Mouse (Mus musculus): ENCODE measurements around the gene Arcn1. TPM values are rescaled to one million over a fixed set of nuclear protein-coding genes. Genes with fewer than 3 reads are reported as not detected.

The Arcn1 gene
- polyA plus RNA-seq, 1 experiment from 2014 or later: 138 TPM

DNA sequence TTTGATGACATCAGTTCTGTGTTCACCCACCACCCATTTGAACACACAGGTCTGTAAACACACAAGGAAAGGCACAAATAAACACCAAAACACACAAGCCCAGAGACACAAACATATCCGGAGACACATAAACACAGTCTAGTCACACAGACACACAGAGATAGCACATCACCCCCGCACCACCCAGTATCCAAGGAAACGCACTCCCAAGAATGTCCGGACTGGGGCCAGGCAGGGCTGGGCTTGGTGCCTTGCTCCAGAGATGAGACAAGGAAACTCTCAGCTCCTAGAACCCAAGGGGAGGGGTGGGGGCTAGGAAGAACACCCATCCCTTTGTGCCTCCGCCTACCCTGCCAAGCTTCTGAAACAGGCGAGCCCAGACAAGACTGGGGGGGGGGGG lies 43.4 kb downstream of the Arcn1 start:
- Histone ChIP-seq H3K4me1 (ENCODE audit: control insufficient read depth, insufficient read depth, low read length) (peaks cover 46% of the 10 kb centered on the region), H3K4me2 (ENCODE audit: low read length) (no peak overlapping the region), H3K36me3 (ENCODE audit: control insufficient read depth, insufficient read depth, low read length) (no peaks in the 10 kb centered on the region), H3K27me3 (replicated peaks; ENCODE audit: control insufficient read depth, insufficient read depth, low read length) (no peaks in the 10 kb centered on the region), H3K27ac (ENCODE audit: low read depth, low read length) (peak overlapping the region; percentile 70), H3K4me3 (ENCODE audit: low read depth, low read length) (no peak overlapping the region), H3K9ac (ENCODE audit: low read length) (no peak overlapping the region), H3K9me3 (replicated peaks; ENCODE audit: control insufficient read depth, low read length) (no peaks in the 10 kb centered on the region)
- DNase-seq (ENCODE audit: low spot score) (peak; percentile 53), ATAC-seq (no peak)
- WGBS: 58% methylated on average over 6 of the region's 6 CpGs

DNA sequence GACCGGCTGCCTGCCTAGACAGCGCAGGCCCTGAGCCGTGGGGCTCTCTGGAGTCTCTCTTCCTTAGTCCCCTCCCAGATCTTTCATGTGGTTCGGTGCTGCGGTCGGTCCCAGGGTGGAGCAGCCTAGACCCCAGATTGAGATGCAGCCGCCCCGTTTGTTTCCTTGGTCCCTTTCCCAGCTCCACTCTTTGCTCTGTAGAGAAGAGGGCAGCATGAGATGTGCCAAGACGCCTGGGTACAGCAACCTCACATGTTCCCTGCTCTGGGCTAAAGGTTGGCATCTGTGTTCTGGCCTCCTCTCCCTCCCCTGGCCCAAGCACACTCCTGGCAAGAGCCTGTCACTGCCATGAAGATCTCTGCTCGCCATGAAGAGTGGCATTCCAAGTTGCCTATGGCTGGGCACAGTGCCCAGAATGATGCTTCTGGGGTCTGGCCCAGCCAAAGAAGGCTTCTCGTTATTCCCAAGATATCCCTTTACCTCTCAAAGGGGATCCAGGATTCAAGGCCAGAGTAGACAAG lies 44.1 kb downstream of the Arcn1 start:
- Histone ChIP-seq H3K9me3 (replicated peaks; ENCODE audit: control insufficient read depth, low read length) (no peaks in the 10 kb centered on the region), H3K27ac (ENCODE audit: low read depth, low read length) (peak overlapping the region; percentile 70), H3K4me1 (ENCODE audit: control insufficient read depth, insufficient read depth, low read length) (peaks cover 48% of the 10 kb centered on the region), H3K27me3 (replicated peaks; ENCODE audit: control insufficient read depth, insufficient read depth, low read length) (no peaks in the 10 kb centered on the region), H3K4me3 (ENCODE audit: low read depth, low read length) (no peak overlapping the region), H3K36me3 (ENCODE audit: control insufficient read depth, insufficient read depth, low read length) (no peaks in the 10 kb centered on the region), H3K4me2 (ENCODE audit: low read length) (no peak overlapping the region), H3K9ac (ENCODE audit: low read length) (no peak overlapping the region)
- WGBS: 59% methylated on average over 11 of the region's 11 CpGs
- ATAC-seq (no peak), DNase-seq (ENCODE audit: low spot score) (peak; percentile 60)

DNA sequence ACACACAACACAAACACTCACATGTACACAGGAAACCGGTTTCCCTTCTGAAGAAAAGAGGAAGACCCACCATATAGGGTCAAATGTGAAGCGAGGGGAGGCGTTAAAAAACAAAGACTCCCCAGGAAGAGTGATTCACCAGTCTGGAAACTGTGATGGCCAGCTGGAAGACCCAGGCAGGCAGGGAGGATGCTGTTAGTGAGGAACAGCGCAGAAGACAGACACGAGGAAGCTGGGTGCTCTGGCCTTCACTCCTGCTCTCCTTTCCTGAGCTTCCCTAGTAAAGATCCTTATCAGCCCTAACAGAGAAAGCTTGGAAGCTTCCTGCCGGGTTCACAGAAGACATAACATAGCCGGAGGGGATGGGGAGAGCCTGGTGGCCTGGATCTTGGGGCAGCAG lies 44.6 kb downstream of the Arcn1 start:
- peak overlapping the region; percentile 70 for H3K27ac ChIP-seq (ENCODE audit: low read depth, low read length)
- WGBS: 61% methylated on average over 7 of the region's 7 CpGs
- no peak for ATAC-seq

DNA sequence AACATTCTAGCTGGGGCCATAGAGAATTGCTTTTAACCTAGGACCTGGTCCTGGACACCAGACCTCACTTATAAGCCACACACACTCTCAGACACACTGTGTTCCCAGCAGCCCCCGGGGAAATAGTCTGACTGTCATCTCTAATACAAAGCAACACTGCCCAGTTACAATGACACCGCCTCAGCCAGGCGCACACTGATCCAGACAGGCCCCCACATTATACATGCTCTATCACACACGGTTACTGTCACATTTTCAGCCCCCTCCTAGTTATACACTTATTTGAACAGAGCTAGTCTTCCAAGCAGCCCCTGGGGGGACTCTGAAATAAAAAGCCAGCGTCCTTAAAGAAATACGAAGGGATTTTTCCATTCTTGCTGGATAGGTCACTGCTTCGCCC lies 45.1 kb downstream of the Arcn1 start:
- H3K9ac ChIP-seq (ENCODE audit: low read length): no peak overlapping the region
- no peaks in the 10 kb centered on the region for H3K27me3 ChIP-seq (replicated peaks; ENCODE audit: control insufficient read depth, insufficient read depth, low read length)
- peaks cover 4% of the 10 kb centered on the region; the same call in 1 of the 2 replicates for H3K36me3 ChIP-seq (ENCODE audit: control insufficient read depth, insufficient read depth, low read length)
- ATAC-seq (no peak), DNase-seq (ENCODE audit: low spot score) (no peak)
- WGBS: 74% methylated on average over 7 of the region's 7 CpGs
- H3K4me2 ChIP-seq (ENCODE audit: low read length): no peak overlapping the region
- H3K4me3 ChIP-seq (ENCODE audit: low read depth, low read length): no peak overlapping the region
- no peaks in the 10 kb centered on the region for H3K9me3 ChIP-seq (replicated peaks; ENCODE audit: control insufficient read depth, low read length)
- peaks cover 52% of the 10 kb centered on the region for H3K4me1 ChIP-seq (ENCODE audit: control insufficient read depth, insufficient read depth, low read length)
- no peak overlapping the region; the same call in 1 of the 2 replicates for H3K27ac ChIP-seq (ENCODE audit: low read depth, low read length)

More for the DNA sequence above, 44.6 kb downstream of the Arcn1 start:
- H3K27me3 ChIP-seq (replicated peaks; ENCODE audit: control insufficient read depth, insufficient read depth, low read length): no peaks in the 10 kb centered on the region
- H3K9ac ChIP-seq (ENCODE audit: low read length): no peak overlapping the region
- H3K4me3 ChIP-seq (ENCODE audit: low read depth, low read length): no peak overlapping the region
- H3K4me1 ChIP-seq (ENCODE audit: control insufficient read depth, insufficient read depth, low read length): peaks cover 51% of the 10 kb centered on the region
- H3K36me3 ChIP-seq (ENCODE audit: control insufficient read depth, insufficient read depth, low read length): 0 out of 2 replicates have a peak, but pooled peaks cover 2% of the 10 kb centered on the region
- DNase-seq (ENCODE audit: low spot score): no peak
- H3K4me2 ChIP-seq (ENCODE audit: low read length): no peak overlapping the region
- no peaks in the 10 kb centered on the region for H3K9me3 ChIP-seq (replicated peaks; ENCODE audit: control insufficient read depth, low read length)

DNA sequence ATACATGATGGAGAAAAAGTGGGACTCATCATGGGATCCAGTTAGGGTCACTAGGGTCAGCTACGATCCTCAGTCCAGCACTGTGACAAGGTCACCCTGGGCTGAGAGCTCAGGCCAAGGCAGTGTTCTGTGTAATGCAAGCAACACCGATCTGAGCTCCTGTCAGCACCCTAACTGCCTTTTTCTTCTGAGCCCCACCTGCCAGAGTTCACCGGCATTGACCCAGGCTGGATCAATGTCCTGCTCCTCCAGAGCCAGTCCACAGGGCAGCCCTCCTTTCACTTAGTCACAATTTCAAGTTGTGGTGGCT lies 45.8 kb downstream of the Arcn1 start:
- Histone ChIP-seq H3K27ac (ENCODE audit: low read depth, low read length) (no peak overlapping the region), H3K27me3 (replicated peaks; ENCODE audit: control insufficient read depth, insufficient read depth, low read length) (no peaks in the 10 kb centered on the region), H3K4me2 (ENCODE audit: low read length) (peak overlapping the region; percentile 72), H3K9me3 (replicated peaks; ENCODE audit: control insufficient read depth, low read length) (no peaks in the 10 kb centered on the region), H3K36me3 (ENCODE audit: control insufficient read depth, insufficient read depth, low read length) (peaks cover 8% of the 10 kb centered on the region; the same call in 1 of the 2 replicates), H3K9ac (ENCODE audit: low read length) (no peak overlapping the region), H3K4me3 (ENCODE audit: low read depth, low read length) (no peak overlapping the region), H3K4me1 (ENCODE audit: control insufficient read depth, insufficient read depth, low read length) (peaks cover 47% of the 10 kb centered on the region)
- WGBS: 91% methylated on average over 3 of the region's 3 CpGs
- ATAC-seq (no peak), DNase-seq (ENCODE audit: low spot score) (no peak)

DNA sequence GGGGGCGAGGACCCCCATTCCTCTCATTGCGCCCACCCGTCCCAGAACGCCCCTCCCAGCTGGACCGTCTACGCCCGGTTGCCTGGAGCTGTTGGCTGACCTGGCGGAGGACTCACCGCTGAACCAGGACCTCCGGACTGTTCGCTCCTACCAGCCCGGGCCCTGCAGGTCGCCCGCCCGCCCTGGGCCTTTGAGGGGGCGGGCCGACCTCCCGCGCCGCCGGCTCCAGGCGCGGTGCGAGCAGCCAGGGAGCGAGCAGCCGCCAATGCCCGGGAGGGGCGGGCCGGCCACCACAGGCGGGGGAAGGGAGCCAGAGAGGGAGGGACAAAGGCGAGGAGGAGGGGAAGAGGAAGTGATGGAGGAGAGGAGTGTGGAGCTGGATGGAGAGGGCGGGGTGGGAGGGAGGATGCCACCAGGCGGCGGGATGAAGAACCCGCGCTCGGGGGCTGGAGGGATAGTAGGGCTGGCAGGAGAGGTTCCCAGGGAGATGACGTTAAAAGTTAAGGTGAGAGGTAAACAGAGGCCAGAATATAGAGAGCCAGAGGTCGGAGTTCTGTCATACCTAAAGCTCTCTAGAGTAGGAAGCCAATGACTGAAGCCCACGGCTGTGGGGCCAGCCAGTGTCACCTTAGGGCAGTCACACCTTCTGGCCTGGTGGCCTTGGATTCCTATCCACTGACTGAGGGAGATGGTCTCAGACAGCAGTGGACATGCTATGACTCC lies 46.3 kb downstream of the Arcn1 start:
- Histone ChIP-seq H3K4me1 (ENCODE audit: control insufficient read depth, insufficient read depth, low read length) (peaks cover 43% of the 10 kb centered on the region), H3K27ac (ENCODE audit: low read depth, low read length) (peak overlapping the region; percentile 84), H3K4me2 (ENCODE audit: low read length) (peak overlapping the region; percentile 72), H3K9ac (ENCODE audit: low read length) (peak overlapping the region; percentile 93), H3K36me3 (ENCODE audit: control insufficient read depth, insufficient read depth, low read length) (peaks cover 11% of the 10 kb centered on the region), H3K9me3 (replicated peaks; ENCODE audit: control insufficient read depth, low read length) (no peaks in the 10 kb centered on the region), H3K4me3 (ENCODE audit: low read depth, low read length) (peak overlapping the region; percentile 81), H3K27me3 (replicated peaks; ENCODE audit: control insufficient read depth, insufficient read depth, low read length) (no peaks in the 10 kb centered on the region)
- 1% methylated on average over 39 of the region's 40 CpGs for WGBS
- DNase-seq (ENCODE audit: low spot score) (peak; percentile 90), ATAC-seq (peak; percentile 86)

DNA sequence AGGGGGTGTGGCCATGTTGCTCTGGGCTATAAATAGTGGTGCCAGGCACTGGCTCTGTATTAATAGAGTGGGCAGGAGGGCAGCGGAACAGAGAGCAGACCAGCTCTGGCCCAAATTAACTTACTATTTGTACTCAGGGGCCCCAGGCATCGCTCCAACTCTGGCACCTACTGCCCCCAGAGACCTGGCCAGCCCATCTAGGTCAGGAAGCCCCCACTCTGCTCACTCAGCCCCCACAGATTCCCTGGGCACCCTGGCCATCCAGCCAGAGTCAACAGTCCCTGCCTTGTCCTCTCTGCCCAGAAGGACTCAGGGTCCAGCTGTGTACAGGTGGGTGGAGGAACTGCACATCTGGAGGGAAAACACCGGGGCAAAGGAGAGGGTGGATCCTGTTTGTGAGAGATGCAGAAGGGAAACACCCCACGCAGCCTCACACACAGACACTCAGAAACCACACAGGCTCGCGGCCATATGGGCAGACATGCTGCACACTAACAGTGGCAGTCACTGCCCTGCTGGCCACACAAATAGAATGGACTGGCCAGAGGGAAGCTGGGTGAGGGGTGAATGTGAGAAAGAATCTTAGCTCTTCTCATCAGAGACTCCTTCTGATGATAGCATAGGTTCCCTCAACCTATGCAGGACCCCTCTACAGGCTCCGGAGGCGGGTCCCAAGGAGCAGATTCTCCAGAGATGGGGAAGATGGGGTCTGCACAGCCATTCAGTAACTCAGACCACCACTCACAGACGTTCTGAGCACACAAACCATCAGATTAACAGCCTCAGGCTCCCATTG lies 47.1 kb downstream of the Arcn1 start:
- H3K9ac ChIP-seq (ENCODE audit: low read length): peak overlapping the region; percentile 93
- H3K27me3 ChIP-seq (replicated peaks; ENCODE audit: control insufficient read depth, insufficient read depth, low read length): no peaks in the 10 kb centered on the region
- ATAC-seq (peak; percentile 52), DNase-seq (ENCODE audit: low spot score) (peak; percentile 40)
- peak overlapping the region; percentile 84 for H3K27ac ChIP-seq (ENCODE audit: low read depth, low read length)
- 14% methylated on average over 9 of the region's 9 CpGs for WGBS
- no peaks in the 10 kb centered on the region for H3K9me3 ChIP-seq (replicated peaks; ENCODE audit: control insufficient read depth, low read length)
- peak overlapping the region; percentile 72 for H3K4me2 ChIP-seq (ENCODE audit: low read length)
- peak overlapping the region; percentile 81 for H3K4me3 ChIP-seq (ENCODE audit: low read depth, low read length)
- H3K36me3 ChIP-seq (ENCODE audit: control insufficient read depth, insufficient read depth, low read length): peaks cover 19% of the 10 kb centered on the region
- H3K4me1 ChIP-seq (ENCODE audit: control insufficient read depth, insufficient read depth, low read length): peaks cover 38% of the 10 kb centered on the region

DNA sequence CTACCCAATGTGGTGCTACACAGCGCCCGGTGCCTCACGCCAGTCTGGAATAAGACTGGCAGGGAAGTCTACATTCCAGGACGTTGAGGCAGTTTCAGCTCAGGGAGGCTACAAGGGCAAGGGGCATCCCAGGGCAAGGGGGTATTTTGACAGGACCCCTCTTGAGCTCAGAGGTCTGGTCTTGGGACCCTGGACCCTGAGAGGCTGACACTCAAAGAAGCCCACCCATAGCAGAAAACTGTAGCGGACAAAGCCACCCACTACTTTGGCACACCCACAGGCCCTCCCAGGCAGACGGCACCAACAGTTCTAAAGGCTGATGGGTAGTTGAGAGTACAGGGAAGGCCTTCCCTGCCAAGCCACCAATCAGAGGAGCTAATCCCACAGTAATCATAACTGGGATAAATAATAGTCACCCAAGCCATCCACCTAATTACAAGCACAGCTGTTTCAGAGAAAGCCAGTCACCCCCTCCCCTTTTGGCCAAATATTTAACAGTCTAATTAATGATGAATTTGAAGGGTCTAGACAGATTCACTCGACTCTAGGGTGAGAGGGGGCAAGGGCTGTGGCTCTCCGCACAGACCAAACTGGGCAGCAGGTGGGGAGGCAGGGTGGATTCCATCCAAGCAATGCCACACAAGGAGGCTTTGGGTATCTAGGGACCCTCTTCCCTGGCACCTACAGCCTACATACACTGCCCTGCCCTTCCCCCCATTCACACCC lies 47.9 kb downstream of the Arcn1 start:
- peaks cover 32% of the 10 kb centered on the region for H3K4me1 ChIP-seq (ENCODE audit: control insufficient read depth, insufficient read depth, low read length)
- DNase-seq (ENCODE audit: low spot score) (peak; percentile 55), ATAC-seq (peak; percentile 17; the same call in 1 of the 2 replicates)
- no peaks in the 10 kb centered on the region for H3K9me3 ChIP-seq (replicated peaks; ENCODE audit: control insufficient read depth, low read length)
- H3K27ac ChIP-seq (ENCODE audit: low read depth, low read length): peak overlapping the region; percentile 84; the same call in 1 of the 2 replicates
- WGBS: 49% methylated on average over 8 of the region's 8 CpGs
- no peaks in the 10 kb centered on the region for H3K27me3 ChIP-seq (replicated peaks; ENCODE audit: control insufficient read depth, insufficient read depth, low read length)
- peaks cover 27% of the 10 kb centered on the region for H3K36me3 ChIP-seq (ENCODE audit: control insufficient read depth, insufficient read depth, low read length)
- peak overlapping the region; percentile 72 for H3K4me2 ChIP-seq (ENCODE audit: low read length)
- H3K4me3 ChIP-seq (ENCODE audit: low read depth, low read length): peak overlapping the region; percentile 81
- H3K9ac ChIP-seq (ENCODE audit: low read length): peak overlapping the region; percentile 93
